Mouse (Mus musculus) Patski (cell line): ENCODE measurements around the gene F2rl2. TPM values are rescaled to one million over a fixed set of nuclear protein-coding genes. Genes with fewer than 3 reads are reported as not detected.

Experiments
- ATAC-seq: fragments of 100-300 bp; one replicate; pipeline ENCODE4 v1.8.0; 2021
- CTCF ChIA-PET: fragments of 350-600 bp; sonication (Branson Sonifier 250); formaldehyde crosslinking; loops from one replicate; lab custom pipeline; 2022; ENCODE audit warnings: inconsistent platforms; lab: Charles Lee
- POLR2A ChIA-PET: fragments of 350-600 bp; sonication (Branson Sonifier 250); formaldehyde crosslinking; loops from one replicate; lab custom pipeline; 2022; ENCODE audit warnings: antibody characterized with exemption, inconsistent platforms; lab: Charles Lee
- DNase-seq: peaks from one replicate; pipeline ENCODE4 v3.0.0-alpha.2; 2011; ENCODE audit warnings: low read depth, low spot score
- H3K27me3 ChIP-seq: fragments of 371-371 bp; one replicate; pipeline ENCODE4 v1.5.1; 2021
- CTCF ChIP-seq: fragments of 100-300 bp; IDR thresholded peaks from one replicate; pipeline ENCODE4 v1.5.1; 2021
- in situ Hi-C: fragments of 300-500 bp; cut with MboI; formaldehyde crosslinking; loops from 3 replicates; pipeline ENCODE4 v1.11.1; 2018; ENCODE audit warnings: low pct_unique_long_range_greater_than_20kb, mixed read lengths
- polyA plus RNA-seq: library from polyadenylated mRNA; unstranded; gene quantifications from one replicate; pipeline ENCODE4 v1.2.3, GENCODE M21; 2021

F2rl2 gene
- not detected for polyA plus RNA-seq

GRCm38 (mm10) chr13:95696654-95697163 is at the start of gene F2rl2:
F2rl2 (plus strand) TSS chr13:95696853.
- CTCF ChIA-PET: interaction anchor here (1.2 kb wide), 1 partner anchor 23 kb away, joined by 3 read pairs; no protein-coding TSS in a partner anchor
- no peaks in the 10 kb centered on the region for H3K27me3 ChIP-seq
- POLR2A ChIA-PET: interaction anchor here (0.6 kb wide), 1 partner anchor 196 kb away, joined by 4 read pairs; no protein-coding TSS in a partner anchor
- DNase-seq (no peak), ATAC-seq (no peak)
- no peak for TF ChIP-seq CTCF
- in situ Hi-C loops: no loop called here

- no peak for TF ChIP-seq CTCF
Observed at GRCm38 (mm10) chr13:95647248-95647647, 49.4 kb upstream of the F2rl2 start.

DNA sequence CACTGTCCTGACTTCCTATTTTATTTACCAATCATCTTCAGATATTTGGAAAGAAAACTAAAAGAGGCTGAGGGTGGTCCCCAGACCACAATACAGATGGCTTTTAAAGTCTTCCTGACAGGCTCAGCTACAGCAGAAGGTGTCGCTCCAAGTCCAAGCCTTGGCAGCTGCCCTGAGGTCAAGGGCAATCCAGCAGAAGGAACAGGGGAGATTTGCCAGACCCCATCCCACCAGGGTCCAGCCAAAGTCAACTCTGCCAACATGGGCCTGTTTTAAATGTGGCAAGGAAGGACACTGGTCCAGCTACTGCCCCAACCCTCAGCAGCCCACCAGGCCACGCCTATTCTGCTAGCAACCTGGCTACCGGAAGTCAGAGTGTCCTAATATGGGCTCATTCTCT is 46.7 kb upstream of the F2rl2 start:
- no peak for ATAC-seq
- no peaks in the 10 kb centered on the region for H3K27me3 ChIP-seq
- in situ Hi-C loops: no loop called here
- TF ChIP-seq CTCF: no peak
- ChIA-PET POLR2A (no interaction called here), CTCF (interaction anchor here (1.0 to 1.7 kb wide), 2 partner anchors 11 to 15 kb away, joined by 3 to 4 read pairs; no protein-coding TSS in a partner anchor)
- no peak for DNase-seq

More at GRCm38 (mm10) chr13:95647248-95647647, 49.4 kb upstream of the F2rl2 start:
- in situ Hi-C loops: no loop called here
- DNase-seq (no peak), ATAC-seq (no peak)
- ChIA-PET CTCF (no interaction called here), POLR2A (no interaction called here)
- H3K27me3 ChIP-seq: no peaks in the 10 kb centered on the region

GRCm38 (mm10) chr13:95651870-95652668 is 44.6 kb upstream of the F2rl2 start:
- ChIA-PET POLR2A (interaction anchor here (0.6 kb wide), 1 partner anchor 1189 kb away, joined by 3 read pairs; no protein-coding TSS in a partner anchor), CTCF (no interaction called here)
- no peak for TF ChIP-seq CTCF
- no peaks in the 10 kb centered on the region for H3K27me3 ChIP-seq
- no peak for DNase-seq
- ATAC-seq: no peak
- in situ Hi-C loops: no loop called here

DNA sequence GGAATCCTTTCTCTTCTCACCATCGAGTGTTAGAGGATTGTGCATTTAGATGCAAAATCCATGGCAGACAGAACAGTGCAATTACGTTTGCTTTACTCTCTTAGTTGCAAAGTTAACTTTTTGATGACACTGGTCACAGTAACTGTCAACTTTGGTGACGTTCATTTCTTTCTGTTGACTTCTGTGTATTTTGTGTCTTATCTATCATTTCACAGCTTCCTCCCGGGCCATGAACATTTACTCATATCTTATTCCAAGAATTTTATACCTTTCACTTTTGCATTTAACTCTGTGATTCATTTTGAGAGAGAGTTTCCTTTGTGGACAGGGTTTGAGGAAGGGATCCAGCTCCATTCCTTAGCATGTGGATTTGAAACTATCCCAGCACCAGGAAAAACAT is 43.0 kb upstream of the F2rl2 start:
- DNase-seq (no peak), ATAC-seq (no peak)
- TF ChIP-seq CTCF: no peak
- no peaks in the 10 kb centered on the region for H3K27me3 ChIP-seq
- CTCF ChIA-PET: interaction anchor here (1.1 kb wide), 1 partner anchor 9 kb away, joined by 3 read pairs; no protein-coding TSS in a partner anchor
- in situ Hi-C loops: no loop called here
- POLR2A ChIA-PET: no interaction called here

DNA sequence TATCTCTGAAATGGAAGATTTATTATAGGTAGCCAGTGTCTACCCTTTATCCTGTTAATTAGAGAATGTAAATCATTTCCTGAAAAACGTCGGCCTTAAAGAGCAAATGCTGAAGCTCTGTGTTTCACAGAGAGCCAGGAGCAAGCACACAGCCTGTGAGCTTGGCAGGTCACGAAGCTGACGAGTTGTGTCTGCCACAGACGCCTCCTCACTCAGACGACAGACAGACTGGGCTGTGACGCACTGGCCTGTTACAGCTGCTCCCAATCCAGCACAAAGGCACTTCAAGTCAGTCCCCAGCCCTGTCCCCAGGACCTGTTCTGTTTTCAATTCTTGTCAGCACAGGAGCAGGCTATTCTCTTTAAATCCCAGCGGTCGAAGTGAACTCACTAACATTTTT is 41.4 kb upstream of the F2rl2 start:
- ATAC-seq (no peak), DNase-seq (no peak)
- CTCF ChIA-PET: interaction anchor here (1.1 to 1.3 kb wide), 2 partner anchors 8 to 14 kb away, joined by 3 to 4 read pairs; no protein-coding TSS in a partner anchor
- H3K27me3 ChIP-seq: no peaks in the 10 kb centered on the region
- in situ Hi-C loops: no loop called here
- POLR2A ChIA-PET: no interaction called here
- no peak for TF ChIP-seq CTCF

- no peak for DNase-seq
- POLR2A ChIA-PET: no interaction called here
- no peaks in the 10 kb centered on the region for H3K27me3 ChIP-seq
- ATAC-seq: no peak
- in situ Hi-C loops: no loop called here
- no peak for TF ChIP-seq CTCF
- CTCF ChIA-PET: interaction anchor here (0.8 kb wide), 1 partner anchor 14 kb away, joined by 3 read pairs; no protein-coding TSS in a partner anchor
Observed at GRCm38 (mm10) chr13:95657171-95657570, 39.5 kb upstream of the F2rl2 start.

GRCm38 (mm10) chr13:95659432-95659831 is 37.2 kb upstream of the F2rl2 start:
- ChIA-PET POLR2A (interaction anchor here (1.2 kb wide), 1 partner anchor 41 kb away, joined by 3 read pairs; the partner anchor contains the start of gene F2r), CTCF (no interaction called here)
- ATAC-seq (no peak), DNase-seq (no peak)
- in situ Hi-C loops: no loop called here
- H3K27me3 ChIP-seq: no peaks in the 10 kb centered on the region
- no peak for TF ChIP-seq CTCF

GRCm38 (mm10) chr13:95663834-95664233 is 32.8 kb upstream of the F2rl2 start:
- TF ChIP-seq CTCF: no peak
- no peaks in the 10 kb centered on the region for H3K27me3 ChIP-seq
- DNase-seq (no peak), ATAC-seq (no peak)
- in situ Hi-C loops: loop anchor here (5.0 kb wide), 1 partner anchor 92 kb away; no protein-coding TSS in a partner anchor
- ChIA-PET POLR2A (interaction anchor here (1.3 kb wide), 1 partner anchor 24 kb away, joined by 3 read pairs; no protein-coding TSS in a partner anchor), CTCF (interaction anchor here (1.0 to 2.8 kb wide), 3 partner anchors 9 to 101 kb away, joined by 4 to 17 read pairs (median 4); no protein-coding TSS in a partner anchor)

- CTCF ChIA-PET: interaction anchor here (0.9 to 2.8 kb wide), 4 partner anchors 17 to 102 kb away, joined by 3 to 17 read pairs (median 4); no protein-coding TSS in a partner anchor
- TF ChIP-seq CTCF: no peak
- DNase-seq (no peak), ATAC-seq (no peak)
- no peaks in the 10 kb centered on the region for H3K27me3 ChIP-seq
- in situ Hi-C loops: no loop called here
- POLR2A ChIA-PET: interaction anchor here (0.6 to 0.8 kb wide), 2 partner anchors 38 to 102 kb away, joined by 3 to 4 read pairs; no protein-coding TSS in a partner anchor
Observed at GRCm38 (mm10) chr13:95665644-95666356, 30.9 kb upstream of the F2rl2 start.
